Mouse (Mus musculus) 3T3-L1 (cell line): ENCODE measurements around the gene Mif4gd.
"Not testable (repeated sequence)": the region's sequence is repeated elsewhere in the genome, so short reads cannot be mapped to it uniquely, and the experiment has no call there.

Source experiments
- DNase-seq: peaks from one replicate; pipeline ENCODE4 v3.0.0-alpha.2; 2015; ENCODE audit warnings: low read depth, low spot score

The Mif4gd gene

DNA sequence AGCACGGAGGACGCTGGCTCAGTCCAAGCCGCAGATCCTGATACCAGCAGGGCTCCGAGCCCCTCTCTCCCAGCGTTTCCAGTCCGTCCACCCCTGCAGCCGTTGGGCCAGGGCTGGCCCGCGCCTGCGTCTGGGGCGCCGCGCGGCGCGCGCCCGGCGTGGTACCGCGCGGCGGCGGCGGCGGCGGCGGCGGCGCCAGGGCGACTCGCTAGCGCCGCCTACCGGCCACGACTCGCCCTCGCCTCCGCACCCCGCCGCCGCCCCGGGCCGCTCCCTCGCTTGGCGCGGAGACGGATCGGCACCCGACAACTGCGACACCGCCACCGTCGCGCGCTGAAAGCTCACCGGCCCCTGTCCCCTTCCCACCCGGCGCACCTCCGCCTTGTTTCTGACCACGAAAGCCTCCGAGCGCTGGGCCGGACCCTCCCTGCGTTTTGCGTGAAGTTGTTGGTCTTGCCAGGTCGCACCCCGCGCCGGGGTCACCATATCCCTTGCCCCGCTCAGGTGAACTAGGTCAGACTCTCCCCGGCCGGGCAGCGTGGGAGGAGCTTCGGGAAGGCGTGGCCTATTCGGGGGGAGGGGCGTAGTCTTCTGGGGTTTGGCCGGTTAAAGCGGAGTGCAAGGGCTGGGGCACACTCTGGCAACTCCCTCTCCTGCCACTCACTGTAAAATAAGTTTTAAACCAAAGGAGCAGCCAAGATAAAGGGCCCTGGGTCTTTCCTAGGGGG lies at the start of gene Mif4gd:
Gene Mif4gd, minus strand, starts transcription at position 560 of the 728 bp plus-strand sequence.
- DNase-seq = peak; percentile 85

DNA sequence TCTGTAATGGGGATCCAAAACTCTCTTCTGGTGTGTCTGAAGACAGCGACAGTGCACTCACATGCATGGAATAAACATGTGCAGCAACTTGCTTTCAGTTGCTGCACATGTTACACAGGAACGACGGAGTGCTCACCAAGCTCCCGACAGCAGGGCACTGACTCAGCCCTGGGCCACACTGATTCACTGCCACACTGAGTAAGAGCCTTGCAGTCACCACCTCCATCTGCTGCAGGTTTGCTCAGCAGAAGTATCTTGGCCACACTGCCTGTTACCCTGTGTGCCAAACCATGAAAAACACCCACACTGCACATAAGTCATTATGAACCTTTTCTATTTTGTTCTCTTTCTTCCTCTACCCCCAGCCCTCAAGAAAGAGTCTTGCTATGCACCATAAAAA lies 47.6 kb upstream of the Mif4gd start:
- DNase-seq = peak; percentile 65

DNA sequence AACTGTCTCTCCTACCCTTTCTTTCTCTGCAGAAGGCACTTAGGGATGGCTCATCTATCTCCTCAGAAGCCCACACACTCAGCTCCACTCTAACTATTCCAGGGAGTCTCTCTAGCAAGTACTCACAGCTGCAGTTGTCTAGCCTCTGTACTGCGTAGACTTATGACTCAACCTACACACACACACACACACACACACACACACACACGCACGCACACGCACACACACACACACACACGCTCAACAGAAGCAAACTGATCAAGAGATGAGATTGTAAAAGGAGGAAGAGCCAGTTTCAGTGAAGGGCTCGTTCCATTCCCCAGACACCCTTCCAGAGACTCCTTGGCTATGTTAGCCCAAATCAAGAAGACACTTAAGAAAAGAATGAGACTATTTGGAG lies 45.8 kb upstream of the Mif4gd start:
- no peak for DNase-seq

DNA sequence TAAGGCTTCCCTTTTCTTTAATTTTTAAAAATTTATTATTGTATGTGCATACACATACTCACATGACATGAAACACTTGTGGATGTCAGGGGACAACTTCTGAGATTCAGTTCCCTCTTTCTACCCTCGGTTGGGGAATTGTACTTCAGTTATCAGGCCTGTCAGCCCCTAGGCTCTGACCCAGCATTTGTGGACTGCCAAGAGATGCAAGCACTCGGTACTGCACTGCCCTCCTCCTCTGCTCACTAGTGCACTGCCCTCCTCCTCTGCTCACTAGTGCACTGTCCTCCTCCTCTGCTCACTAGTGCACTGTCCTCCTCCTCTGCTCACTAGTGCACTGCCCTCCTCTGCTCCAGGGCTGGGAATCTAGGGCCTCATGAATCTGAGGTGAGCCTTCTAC lies 41.4 kb upstream of the Mif4gd start:
- DNase-seq = no peak

DNA sequence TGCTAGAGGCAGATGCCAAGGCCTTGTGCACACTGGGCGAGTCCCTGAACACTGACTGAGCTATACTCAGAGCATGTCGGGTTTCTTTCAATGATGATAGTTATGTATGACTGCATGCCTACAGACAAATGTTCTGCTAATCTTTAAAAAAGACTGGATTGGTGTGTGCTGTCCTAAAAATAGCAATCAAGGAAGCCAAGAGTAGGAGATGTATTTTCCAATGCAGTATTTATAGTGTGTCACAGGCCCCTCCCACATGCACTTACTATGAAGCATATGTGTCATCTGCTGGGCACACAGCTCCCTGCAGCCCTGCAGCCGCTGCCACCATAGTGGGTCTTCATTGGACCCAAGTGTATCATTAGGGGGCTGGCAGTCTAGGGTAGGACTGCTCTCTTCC lies 40.4 kb upstream of the Mif4gd start:
- DNase-seq = no peak

DNA sequence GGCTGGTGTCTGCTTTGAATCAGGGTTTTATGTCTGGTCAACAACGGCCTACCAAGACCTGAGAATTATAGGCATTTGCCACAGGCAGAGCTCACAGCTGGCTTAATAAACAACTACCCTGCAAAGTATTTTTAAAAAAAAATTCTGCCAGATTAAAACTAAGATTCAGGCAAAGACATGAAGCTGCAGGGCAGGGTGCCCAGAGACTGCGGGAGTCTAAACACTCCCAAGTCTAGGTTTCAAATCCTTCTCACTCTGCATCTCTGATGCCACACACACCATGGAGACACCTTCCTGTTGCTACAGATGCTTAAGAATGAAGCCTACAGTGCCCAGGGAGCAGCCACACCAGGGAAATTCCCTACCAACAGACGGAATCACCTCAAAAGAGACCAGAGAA lies 38.9 kb upstream of the Mif4gd start:
- no peak for DNase-seq

DNA sequence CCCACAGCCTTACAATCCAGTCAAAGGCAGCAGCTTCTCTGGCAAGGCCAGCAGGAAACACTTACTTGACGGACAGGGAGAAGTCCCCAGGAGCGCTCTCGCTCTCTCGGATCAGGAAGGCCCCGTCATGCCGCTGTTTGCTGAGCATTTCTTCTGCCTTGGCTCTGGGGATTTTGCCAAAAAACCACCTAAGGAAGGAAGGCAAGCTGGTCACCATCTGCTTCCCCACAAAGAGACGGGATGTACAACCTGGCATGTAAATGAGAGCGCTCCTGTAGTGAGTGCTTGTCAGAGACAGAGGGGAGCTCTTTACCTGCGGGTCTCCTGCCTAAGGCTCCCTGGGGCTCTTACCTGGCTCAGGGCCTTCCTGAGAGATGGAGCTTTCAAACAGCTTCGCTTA lies 36.9 kb upstream of the Mif4gd start:
- no peak for DNase-seq

DNA sequence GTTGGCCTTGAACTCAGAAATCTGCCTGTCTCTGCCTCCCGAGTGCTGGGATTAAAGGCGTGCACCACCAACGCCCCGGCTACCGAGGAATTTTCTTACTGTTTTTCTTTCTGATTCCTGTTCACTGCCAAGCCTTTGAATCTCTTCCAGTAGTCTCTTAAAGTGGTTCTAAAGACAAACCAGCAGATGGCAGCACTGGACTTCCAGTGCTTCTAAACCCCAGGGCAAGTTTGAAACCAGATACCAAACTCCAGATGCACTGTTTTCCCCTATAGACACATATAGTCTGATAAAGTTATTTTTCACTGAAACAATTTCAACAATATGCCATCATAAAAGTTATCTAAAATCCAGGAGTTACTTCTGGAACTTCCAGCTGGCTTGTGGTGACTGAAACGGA lies 34.7 kb upstream of the Mif4gd start:
- DNase-seq = peak; percentile 90

DNA sequence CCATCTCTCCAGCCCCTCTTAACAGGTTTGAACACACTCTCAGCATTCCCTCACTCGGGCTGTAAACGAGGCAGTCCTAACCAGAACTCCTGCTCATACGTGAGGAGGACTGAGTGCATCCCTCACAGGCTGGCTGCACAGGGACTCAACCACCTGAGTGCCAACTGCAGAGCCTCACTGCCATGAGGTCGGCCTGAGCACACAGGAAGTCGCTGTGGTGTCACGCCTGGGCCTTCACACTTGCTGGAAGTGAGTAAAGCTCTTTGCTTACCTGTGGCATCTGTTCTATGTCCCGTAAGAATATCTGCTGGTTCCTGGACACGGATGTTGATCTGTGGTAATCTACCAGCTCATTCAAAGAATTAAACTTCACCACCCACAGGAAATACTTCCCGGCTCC lies 33.7 kb upstream of the Mif4gd start:
- DNase-seq = no peak

DNA sequence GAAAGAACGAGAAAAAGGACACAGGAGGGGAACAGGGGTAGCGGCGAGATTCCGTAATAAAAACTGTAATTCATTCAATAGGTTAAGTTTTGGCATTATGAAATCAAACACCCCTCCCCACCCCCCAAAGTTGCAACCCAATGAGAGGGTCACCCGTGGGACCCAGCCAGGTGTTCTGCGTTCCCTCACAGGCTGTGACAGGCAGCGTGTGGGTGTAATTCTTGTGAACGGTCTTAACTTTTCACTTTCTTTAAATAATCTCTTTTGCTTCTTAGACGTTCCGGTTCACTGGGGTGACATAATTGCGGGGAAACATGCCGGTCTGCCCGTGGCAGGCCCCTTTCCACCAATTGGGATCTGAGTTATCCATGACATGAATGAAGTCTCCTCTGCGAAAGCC lies 32.7 kb upstream of the Mif4gd start:
- DNase-seq = not testable (repeated sequence)

DNA sequence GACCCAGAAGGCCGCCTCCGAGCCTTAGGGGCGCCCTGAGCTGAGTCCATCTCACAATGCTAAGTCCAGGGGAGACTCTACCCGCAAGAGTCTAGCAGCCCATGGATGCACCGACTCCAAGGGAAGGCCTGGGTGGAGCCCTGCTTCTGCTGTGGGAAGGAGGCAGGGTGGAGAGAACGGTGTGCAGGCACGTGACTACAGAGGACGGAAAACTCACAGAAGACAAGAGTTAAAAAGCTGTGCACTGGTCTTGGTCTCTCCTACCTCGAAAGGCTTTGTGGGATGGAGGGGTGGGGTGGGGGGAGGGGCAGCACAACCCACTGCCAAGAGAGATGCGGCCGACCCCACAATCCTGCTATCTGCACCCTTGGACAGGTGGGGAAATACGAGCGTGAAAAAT lies 31.5 kb upstream of the Mif4gd start:
- no peak for DNase-seq

DNA sequence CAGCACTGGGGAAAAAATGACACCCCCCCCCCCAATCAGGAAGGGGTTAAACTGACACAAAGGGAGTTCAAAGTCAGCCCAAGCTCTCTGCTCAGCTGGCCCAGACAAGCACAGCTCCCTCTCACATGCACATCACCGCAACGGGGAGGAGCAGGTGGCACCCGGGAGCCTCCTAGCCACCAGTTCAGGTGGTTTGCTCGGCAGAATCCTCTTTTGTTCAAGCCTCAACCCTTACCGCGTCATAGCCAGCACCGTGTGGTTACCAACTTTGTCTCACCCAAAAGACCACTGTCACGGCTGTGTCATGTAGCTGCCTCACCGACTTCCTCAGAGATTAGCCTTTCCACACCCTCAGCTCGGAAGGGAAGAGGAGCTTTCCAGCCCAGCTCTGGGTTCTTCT lies 30.5 kb upstream of the Mif4gd start:
- DNase-seq = no peak

DNA sequence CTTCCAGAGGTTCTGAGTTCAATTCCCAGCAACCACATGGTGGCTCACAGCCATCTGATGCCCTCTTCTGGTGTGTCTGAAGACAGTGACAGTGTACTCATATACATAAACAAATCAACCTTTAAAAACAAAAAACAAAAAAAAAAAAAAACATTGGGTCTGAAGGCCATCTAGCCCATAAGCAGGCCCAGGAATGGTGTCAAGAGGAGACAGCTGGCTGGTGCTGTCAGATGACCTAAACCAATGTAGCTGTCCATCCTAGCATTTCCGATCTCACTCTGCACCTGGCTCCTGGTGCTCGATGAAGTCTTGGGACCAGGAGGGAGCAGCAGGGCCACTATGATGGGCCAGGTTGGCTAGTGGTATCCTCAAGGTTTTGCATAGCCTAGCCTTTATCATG lies 29.9 kb upstream of the Mif4gd start:
- DNase-seq = no peak

DNA sequence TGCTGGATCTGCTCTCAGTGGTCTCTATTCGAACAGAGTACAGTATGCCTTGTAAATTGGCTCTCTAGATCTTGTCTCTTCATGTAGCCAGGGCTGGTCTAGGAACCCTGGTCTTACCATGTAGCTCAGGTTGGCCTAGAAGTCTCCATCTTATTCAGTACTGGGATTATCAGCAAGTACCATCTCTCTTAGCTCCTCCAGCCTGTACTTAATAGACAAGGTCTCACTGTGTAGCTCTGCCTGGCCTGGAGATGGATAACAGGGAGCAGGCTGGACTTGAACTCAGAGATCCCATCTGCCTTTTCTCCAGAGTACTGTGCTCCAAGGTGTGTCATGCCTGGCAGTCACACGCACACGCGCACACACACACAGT lies 28.9 kb upstream of the Mif4gd start:
- no peak for DNase-seq

DNA sequence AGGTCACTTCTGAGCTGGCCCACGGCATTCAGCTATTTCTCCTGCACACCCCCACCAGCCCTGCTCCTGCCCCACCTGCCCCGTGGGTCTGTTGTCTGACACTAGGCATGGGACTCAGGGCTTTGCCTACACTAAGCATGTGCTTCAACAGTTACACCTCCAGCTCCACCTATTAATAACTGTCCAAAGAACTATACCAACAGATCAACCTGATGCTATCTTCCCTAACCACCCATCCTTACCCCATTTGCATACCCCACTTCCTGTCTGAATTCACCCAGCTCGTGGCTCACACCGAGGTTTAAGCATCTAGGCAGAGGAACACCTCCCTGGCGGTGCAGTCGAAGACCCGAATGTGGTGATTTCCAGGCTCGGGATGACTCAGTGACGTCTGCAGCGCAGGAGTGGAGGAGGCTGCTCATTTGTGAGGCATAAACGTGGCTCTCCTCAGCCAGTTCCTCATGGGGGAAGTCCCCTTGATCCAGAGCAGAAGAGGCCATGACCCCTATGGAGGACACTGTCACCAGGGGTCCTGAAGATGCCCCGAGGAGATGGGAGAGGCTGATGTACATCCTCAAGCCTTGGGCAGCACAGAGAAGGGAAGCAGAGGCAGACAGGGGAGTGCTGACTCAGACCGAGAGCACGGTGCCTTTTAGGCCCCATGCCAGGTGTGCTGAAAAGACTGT lies 28.4 kb upstream of the Mif4gd start:
- DNase-seq = peak; percentile 80

DNA sequence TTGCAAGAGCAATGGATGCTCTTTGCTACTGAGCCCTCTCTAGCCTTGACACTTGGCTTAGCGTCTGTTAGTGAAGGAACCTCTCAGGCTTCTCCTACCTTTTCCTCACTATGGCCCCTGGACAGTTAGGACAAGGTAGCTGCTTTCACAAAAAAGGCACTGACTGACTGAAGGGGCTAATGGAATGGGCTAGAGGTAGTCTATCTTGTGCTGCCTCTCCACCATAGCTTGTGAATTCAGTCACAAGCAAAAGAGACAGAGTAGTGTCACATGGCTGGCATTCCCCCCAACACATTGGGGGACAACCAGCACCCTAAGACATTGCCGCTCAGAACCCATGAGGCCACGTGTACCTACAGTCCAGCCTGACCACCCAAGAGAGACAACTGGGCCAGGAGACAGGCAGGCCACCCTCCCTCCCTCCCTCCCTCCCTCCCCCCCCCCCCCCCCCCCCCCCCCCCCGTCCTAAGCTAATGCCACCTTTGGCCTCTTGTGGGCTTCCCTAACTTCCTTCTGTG lies 27.6 kb upstream of the Mif4gd start:
- no peak for DNase-seq

DNA sequence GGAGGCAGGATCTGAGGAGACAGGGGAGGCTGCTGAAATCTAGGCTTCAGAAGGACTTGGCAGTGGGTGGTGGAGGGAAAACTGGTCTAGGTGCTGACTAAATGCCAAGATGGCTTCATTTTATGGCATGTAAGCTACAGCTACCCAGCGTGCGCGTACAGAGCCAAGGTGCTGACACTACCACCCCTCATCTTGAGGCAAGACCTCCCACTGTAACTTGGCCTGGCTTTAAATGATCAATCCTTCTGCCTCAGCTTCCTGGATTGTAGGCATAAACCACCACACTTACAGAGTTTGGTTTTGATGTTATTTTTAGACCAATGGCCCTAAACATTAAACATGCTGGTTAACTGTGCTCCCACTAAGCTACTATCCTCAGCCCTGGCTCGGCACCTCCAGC lies 26.8 kb upstream of the Mif4gd start:
- DNase-seq = no peak

DNA sequence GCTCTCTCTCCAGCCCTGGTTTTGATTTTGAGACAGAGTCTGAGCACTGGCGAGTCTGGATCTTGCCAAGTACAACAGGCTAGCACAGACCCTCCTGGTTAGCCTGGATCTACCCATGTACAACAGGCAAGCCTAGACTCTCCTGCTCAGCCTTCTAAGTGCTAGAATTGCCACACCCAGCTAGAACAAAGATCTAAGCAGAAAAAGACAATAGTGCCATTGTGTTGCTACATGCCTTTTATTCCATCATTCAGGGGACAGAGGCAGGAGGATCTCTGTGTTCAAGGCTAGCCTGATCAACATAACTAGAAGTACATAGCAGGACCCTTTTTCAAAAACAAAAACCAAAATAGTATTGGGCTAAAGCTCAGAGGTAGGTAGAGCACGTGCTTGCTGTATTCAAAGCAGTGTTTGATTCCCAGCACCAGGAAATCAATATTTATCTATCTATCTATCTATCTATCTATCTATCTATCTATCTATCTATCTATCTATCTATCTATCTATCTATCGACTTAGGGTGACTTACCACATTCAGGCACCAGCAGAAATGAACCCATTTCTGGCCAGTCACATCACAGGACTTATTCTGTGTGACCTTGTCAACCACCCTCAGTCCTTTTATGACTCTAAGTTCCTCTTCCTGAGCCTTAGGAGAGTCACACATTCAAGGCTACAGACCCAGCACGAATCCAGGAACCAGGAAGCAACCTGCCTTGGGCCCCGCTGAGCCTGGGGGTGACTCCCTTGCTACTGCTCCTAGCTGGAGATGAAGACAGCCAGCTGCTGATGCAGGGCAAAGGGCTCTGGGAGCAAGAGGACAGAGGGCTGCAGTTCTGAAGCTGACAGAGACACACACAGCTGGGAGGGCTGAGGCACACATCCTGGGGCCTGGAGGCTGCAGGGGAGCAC lies 26.0 kb upstream of the Mif4gd start:
- DNase-seq = no peak

DNA sequence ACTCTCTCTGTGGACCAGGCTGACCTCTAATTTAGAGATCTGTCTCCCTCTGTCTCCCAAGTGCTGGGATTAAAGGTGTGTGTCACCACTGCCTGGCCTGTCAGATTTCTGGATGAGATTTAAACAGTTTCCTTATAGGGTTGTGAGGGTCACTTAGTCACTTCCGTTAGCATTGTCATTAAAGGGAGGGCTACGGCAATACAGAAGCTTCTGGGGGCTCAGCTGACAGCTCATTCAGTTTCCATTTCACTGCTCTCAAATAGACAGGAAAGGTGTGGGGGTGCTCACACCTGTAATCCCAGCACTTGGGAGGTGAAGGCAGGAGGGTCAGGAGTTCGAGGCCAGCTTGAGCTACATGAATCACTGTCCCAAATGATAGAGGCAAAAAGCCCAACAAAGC lies 24.2 kb upstream of the Mif4gd start:
- no peak for DNase-seq

DNA sequence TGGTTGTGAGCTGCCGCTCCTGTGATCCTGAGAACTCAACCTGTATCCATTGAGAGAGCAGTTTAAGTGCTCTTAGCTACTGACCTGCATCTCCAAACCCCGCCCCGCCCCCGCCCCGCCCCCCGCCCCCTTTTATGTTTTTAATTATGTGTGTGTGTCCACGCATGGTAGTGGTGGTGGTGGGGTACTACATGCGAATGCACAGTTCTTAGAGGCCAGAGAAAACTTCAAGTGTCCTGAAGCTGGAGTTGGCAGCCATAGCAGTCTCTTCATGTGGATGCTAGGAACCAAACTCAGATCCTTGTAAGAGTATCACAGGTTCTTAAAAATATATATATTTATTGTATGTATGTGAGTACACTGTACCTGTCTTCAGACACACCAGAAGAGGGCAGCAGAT lies 22.7 kb upstream of the Mif4gd start:
- no peak for DNase-seq

DNA sequence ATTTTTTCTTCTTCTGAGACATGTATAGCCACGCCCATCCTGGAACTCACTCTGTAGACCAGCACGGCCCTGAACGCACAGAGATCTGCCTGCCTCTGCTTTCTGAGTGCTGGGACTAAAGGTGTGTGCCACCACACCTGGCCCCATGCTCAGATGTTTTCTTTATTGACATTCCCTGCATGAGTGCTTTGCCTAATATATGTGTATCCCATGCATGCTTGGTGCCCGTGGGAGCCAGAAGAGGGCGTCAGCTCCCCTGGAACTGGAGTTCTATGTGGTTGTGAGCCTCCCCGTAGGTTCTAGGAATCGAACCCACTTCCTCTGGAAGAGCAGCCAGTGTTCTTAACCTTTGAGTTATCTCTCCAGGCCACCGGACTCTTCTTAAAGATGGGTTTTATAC lies 22.3 kb upstream of the Mif4gd start:
- no peak for DNase-seq

DNA sequence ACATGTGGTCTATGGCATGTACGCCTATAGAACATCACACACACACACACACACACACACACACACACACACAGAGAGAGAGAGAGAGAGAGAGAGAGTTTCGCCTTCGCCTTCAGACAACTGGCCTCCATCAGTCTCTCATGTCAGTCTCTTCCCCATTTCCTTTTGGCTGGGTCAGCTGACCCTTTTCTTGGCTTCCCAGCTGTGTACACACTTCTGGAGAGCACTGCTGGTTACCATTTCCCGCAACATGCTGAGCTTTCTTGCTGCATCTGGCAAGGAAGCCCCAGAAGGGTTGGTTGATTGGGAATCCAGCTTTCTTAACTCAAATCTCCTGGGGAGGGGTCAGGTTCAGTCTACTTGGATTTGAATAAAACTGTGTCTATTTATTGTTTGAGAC lies 21.3 kb upstream of the Mif4gd start:
- DNase-seq = no peak
